Comparison of ENCODE assay signal across 27 mouse cellular contexts in genomic region chr4:43598200-43598599, GRCm38 (mm10). TPM values are rescaled to one million over a fixed set of nuclear protein-coding genes. Genes with fewer than 3 reads are reported as not detected.
DNase-seq lines count a peak whose midpoint lies in the region; ATAC-seq and TF ChIP-seq lines count a peak whose summit lies in the region.
"Had no signal": no experiment of that assay in that cellular context is flagged by ENCODE, and none has a peak within 500 bp of the region (broad histone marks: within the 10 kb centered on the region; RNA-seq: fewer than 3 reads in every experiment).

No protein-coding gene starts in this region.

- no peak for DNase-seq in kidney, postnatal 14 days
- DNase-seq in G1E (ENCODE audit: low spot score), result no peak
- DNase-seq in urinary bladder, postnatal 14 days (ENCODE audit: low spot score), result no peak
- DNase-seq in yolk sac, embryonic 10.5 days (ENCODE audit: low spot score), result no peak
- DNase-seq: adrenal gland, adult 2 months; cerebellum, adult 18-20 months; cerebellum, postnatal 36 days; gastrocnemius, postnatal 25 days; heart, postnatal 14 days; kidney, adult 18-20 months; kidney, postnatal 36 days; layer of hippocampus, postnatal 36 days; thymus, adult 2 months had no signal

- no peak overlapping the region for H3K9ac ChIP-seq in kidney, embryonic 15.5 days
- H3K9ac ChIP-seq in intestine, embryonic 15.5 days, result no peak overlapping the region
- peak overlapping the region; percentile 46 for H3K9ac ChIP-seq in liver, embryonic 16.5 days (ENCODE audit: low read depth, low read length)
- H3K9ac ChIP-seq: embryonic facial prominence, embryonic 12.5 days; hindbrain, embryonic 14.5 days; midbrain, embryonic 12.5 days had no signal

- no peak overlapping the region for H3K4me2 ChIP-seq in kidney, embryonic 15.5 days
- H3K4me2 ChIP-seq in intestine, embryonic 15.5 days (replicated peaks), result no peak overlapping the region
- H3K4me2 ChIP-seq in liver, embryonic 16.5 days (ENCODE audit: low read depth, low read length), result peak overlapping the region; percentile 49
- H3K4me2 ChIP-seq: embryonic facial prominence, embryonic 12.5 days; heart, embryonic 11.5 days; hindbrain, embryonic 14.5 days; midbrain, embryonic 12.5 days had no signal

- 0 out of 2 replicates have a peak, but pooled peaks have one; percentile 40 for ATAC-seq in kidney, embryonic 15.5 days (replicated peaks; ENCODE audit: low FRiP score)
- ATAC-seq in G1E (ENCODE audit: extremely low read depth, insufficient number of reproducible peaks, low FRiP score, poor library complexity, severe bottlenecking), result peak; percentile 79
- ATAC-seq in intestine, embryonic 15.5 days, result peak; percentile 36; the same call in 1 of the 2 replicates
- peak; percentile 97 for ATAC-seq in liver, embryonic 16.5 days (ENCODE audit: low read depth)
- no peak for ATAC-seq in frontal cortex, adult (ENCODE audit: low TSS enrichment)

- no peak overlapping the region for H3K27ac ChIP-seq in kidney, embryonic 15.5 days
- no peak overlapping the region for H3K27ac ChIP-seq in intestine, embryonic 15.5 days
- peak overlapping the region; percentile 93 for H3K27ac ChIP-seq in liver, embryonic 16.5 days (ENCODE audit: low read length)
- H3K27ac ChIP-seq: embryonic facial prominence, embryonic 12.5 days; hindbrain, embryonic 14.5 days; midbrain, embryonic 12.5 days had no signal

- no peaks in the 10 kb centered on the region for H3K27me3 ChIP-seq in kidney, embryonic 15.5 days
- H3K27me3 ChIP-seq in G1E (ENCODE audit: insufficient read depth, low read length), result no peaks in the 10 kb centered on the region
- no peaks in the 10 kb centered on the region for H3K27me3 ChIP-seq in intestine, embryonic 15.5 days (replicated peaks)
- no peaks in the 10 kb centered on the region for H3K27me3 ChIP-seq in liver, embryonic 16.5 days (ENCODE audit: control insufficient read depth, insufficient read depth, low read depth, low read length)
- H3K27me3 ChIP-seq: embryonic facial prominence, embryonic 12.5 days; midbrain, embryonic 12.5 days had no signal

- no peak for TF ChIP-seq CTCF in G1E (IDR thresholded peaks at IDR 0.05; ENCODE audit: low read depth, low read length)

- WGBS in kidney, embryonic 15.5 days, result 79% methylated on average over 4 of the region's 4 CpGs
- 80% methylated on average over 4 of the region's 4 CpGs for WGBS in intestine, embryonic 15.5 days
- WGBS in liver, embryonic 16.5 days (ENCODE audit: insufficient replicate concordance), result 23% methylated on average over 4 of the region's 4 CpGs

- H3K36me3 ChIP-seq in kidney, embryonic 15.5 days, result no peaks in the 10 kb centered on the region
- no peaks in the 10 kb centered on the region for H3K36me3 ChIP-seq in G1E (replicated peaks)
- H3K36me3 ChIP-seq in intestine, embryonic 15.5 days, result no peaks in the 10 kb centered on the region
- no peaks in the 10 kb centered on the region for H3K36me3 ChIP-seq in liver, embryonic 16.5 days (ENCODE audit: control insufficient read depth, insufficient read depth)
- H3K36me3 ChIP-seq: embryonic facial prominence, embryonic 12.5 days; midbrain, embryonic 12.5 days had no signal

- no peak overlapping the region for H3K4me3 ChIP-seq in kidney, embryonic 15.5 days (replicated peaks)
- no peak overlapping the region for H3K4me3 ChIP-seq in G1E (ENCODE audit: low read depth, low read length)
- no peak overlapping the region for H3K4me3 ChIP-seq in intestine, embryonic 15.5 days (replicated peaks)
- H3K4me3 ChIP-seq in liver, embryonic 16.5 days (ENCODE audit: low read depth, low read length), result no peak overlapping the region
- H3K4me3 ChIP-seq: embryonic facial prominence, embryonic 12.5 days; midbrain, embryonic 12.5 days had no signal

- no peaks in the 10 kb centered on the region for H3K9me3 ChIP-seq in kidney, embryonic 15.5 days (replicated peaks)
- H3K9me3 ChIP-seq in G1E (replicated peaks), result no peaks in the 10 kb centered on the region
- no peaks in the 10 kb centered on the region for H3K9me3 ChIP-seq in intestine, embryonic 15.5 days
- H3K9me3 ChIP-seq in liver, embryonic 16.5 days (replicated peaks; ENCODE audit: control insufficient read depth, low read length), result no peaks in the 10 kb centered on the region
- H3K9me3 ChIP-seq: embryonic facial prominence, embryonic 12.5 days; midbrain, embryonic 12.5 days had no signal

- no peaks in the 10 kb centered on the region for H3K4me1 ChIP-seq in kidney, embryonic 15.5 days
- peaks cover 56% of the 10 kb centered on the region for H3K4me1 ChIP-seq in G1E (ENCODE audit: insufficient read depth, low read depth, low read length)
- no peaks in the 10 kb centered on the region for H3K4me1 ChIP-seq in intestine, embryonic 15.5 days (replicated peaks)
- peaks cover 39% of the 10 kb centered on the region for H3K4me1 ChIP-seq in liver, embryonic 16.5 days (ENCODE audit: control insufficient read depth, low read depth, low read length)
- H3K4me1 ChIP-seq: embryonic facial prominence, embryonic 12.5 days; midbrain, embryonic 12.5 days had no signal

RNA-seq across cellular contexts. Expression of gene Msmp, which starts 13.9 kb away (rescaled TPM):
- 1.3 and 2.6 TPM in 2 replicates for polyA plus RNA-seq in kidney, embryonic 15.5 days (2015; fragmentation: Nextera tagmentation; extraction: Ambion mirVana)
- not detected in 2 replicates for total RNA-seq in G1E (2014; fragmentation: Nextera tagmentation)
- 0.17 TPM in 1 of 2 replicates, not detected in the other for total RNA-seq in G1E (2017)
- polyA plus RNA-seq in G1E (2012), result not detected in 2 replicates
- polyA plus RNA-seq in intestine, embryonic 15.5 days (2015; fragmentation: Nextera tagmentation; extraction: Ambion mirVana), result 0.75 TPM in 1 of 2 replicates, not detected in the other
- 0.25 TPM in 1 of 2 replicates, not detected in the other for polyA plus RNA-seq in liver, embryonic 16.5 days (2015; fragmentation: Nextera tagmentation; extraction: Ambion mirVana)
- total RNA-seq: heart, postnatal 14 days; layer of hippocampus, postnatal 36 days; left cerebral cortex, postnatal 36 days; liver, adult 2 months had no signal
- polyA plus RNA-seq: C2C12; frontal cortex, adult 2 months; heart, embryonic 11.5 days; liver, adult 2 months; neural tube, embryonic 14.5 days; thymus, adult 2 months; urinary bladder, adult 2 months had no signal

RNA-seq across cellular contexts. Expression of gene Gba2, which starts 19.5 kb away (rescaled TPM):
- 20.4 and 22.7 TPM in 2 replicates for polyA plus RNA-seq in kidney, embryonic 15.5 days (2015; fragmentation: Nextera tagmentation; extraction: Ambion mirVana)
- 21.4 and 23.8 TPM in 2 replicates for total RNA-seq in G1E (2014; fragmentation: Nextera tagmentation)
- 12.6 and 14.1 TPM in 2 replicates for total RNA-seq in G1E (2017)
- polyA plus RNA-seq in G1E (2012), result 14.5 and 18.3 TPM in 2 replicates
- 13.7 and 15.4 TPM in 2 replicates for polyA plus RNA-seq in intestine, embryonic 15.5 days (2015; fragmentation: Nextera tagmentation; extraction: Ambion mirVana)
- polyA plus RNA-seq in liver, embryonic 16.5 days (2015; fragmentation: Nextera tagmentation; extraction: Ambion mirVana), result 17.7 and 18.7 TPM in 2 replicates

RNA-seq across cellular contexts. Expression of gene Rgp1, which starts 19.7 kb away (rescaled TPM):
- polyA plus RNA-seq in kidney, embryonic 15.5 days (2015; fragmentation: Nextera tagmentation; extraction: Ambion mirVana), result 29.3 and 30.7 TPM in 2 replicates
- total RNA-seq in G1E (2014; fragmentation: Nextera tagmentation) (48.5 and 54.7 TPM in 2 replicates), G1E (2017) (18.6 and 23.2 TPM in 2 replicates)
- 31.2 and 105 TPM in 2 replicates for polyA plus RNA-seq in G1E (2012)
- polyA plus RNA-seq in intestine, embryonic 15.5 days (2015; fragmentation: Nextera tagmentation; extraction: Ambion mirVana), result 20.9 and 23.3 TPM in 2 replicates
- 15.6 and 16.7 TPM in 2 replicates for polyA plus RNA-seq in liver, embryonic 16.5 days (2015; fragmentation: Nextera tagmentation; extraction: Ambion mirVana)

RNA-seq across cellular contexts. Expression of gene Npr2, which starts 33.5 kb away (rescaled TPM):
- 8.0 and 10.2 TPM in 2 replicates for polyA plus RNA-seq in kidney, embryonic 15.5 days (2015; fragmentation: Nextera tagmentation; extraction: Ambion mirVana)
- total RNA-seq in G1E (2014; fragmentation: Nextera tagmentation) (6.3 TPM in 1 of 2 replicates, not detected in the other), G1E (2017) (0.23 and 0.44 TPM in 2 replicates)
- 0.04 TPM in 2 replicates for polyA plus RNA-seq in G1E (2012)
- polyA plus RNA-seq in intestine, embryonic 15.5 days (2015; fragmentation: Nextera tagmentation; extraction: Ambion mirVana), result 6.9 and 8.0 TPM in 2 replicates
- polyA plus RNA-seq in liver, embryonic 16.5 days (2015; fragmentation: Nextera tagmentation; extraction: Ambion mirVana), result 0.49 and 0.91 TPM in 2 replicates

RNA-seq across cellular contexts. Expression of gene Tln1, which starts 35.7 kb away (rescaled TPM):
- polyA plus RNA-seq in kidney, embryonic 15.5 days (2015; fragmentation: Nextera tagmentation; extraction: Ambion mirVana), result 71.8 and 81.0 TPM in 2 replicates
- total RNA-seq in G1E (2014; fragmentation: Nextera tagmentation) (166 and 262 TPM in 2 replicates), G1E (2017) (127 and 167 TPM in 2 replicates)
- 138 and 163 TPM in 2 replicates for polyA plus RNA-seq in G1E (2012)
- 61.4 and 61.9 TPM in 2 replicates for polyA plus RNA-seq in intestine, embryonic 15.5 days (2015; fragmentation: Nextera tagmentation; extraction: Ambion mirVana)
- polyA plus RNA-seq in liver, embryonic 16.5 days (2015; fragmentation: Nextera tagmentation; extraction: Ambion mirVana), result 38.2 and 40.2 TPM in 2 replicates
